Mouse (Mus musculus) adrenal gland, postnatal 36 days (tissue): Measurements from ENCODE around the gene Gm5114. TPM values are rescaled to one million over a fixed set of nuclear protein-coding genes. Genes with fewer than 3 reads are reported as not detected.
A peak's percentile ranks its signal among the peaks of the same experiment; 100 is the strongest.
"Not testable (repeated sequence)": the region's sequence is repeated elsewhere in the genome, so short reads cannot be mapped to it uniquely, and the experiment has no call there.

ENCODE experiments used
- DNase-seq, 2 experiments: peaks; one replicate each; pipeline ENCODE4 v3.0.0; 2021; ENCODE audit warnings: mixed read lengths in 1 of 2
- long read RNA-seq, 2 experiments: library from polyadenylated mRNA; stranded (forward); transcript quantifications; one replicate each; pipeline ENCODE4 v2.0.0; 2021; ENCODE audit warnings: borderline sequencing depth in 2 of 2
- microRNA-seq: library from miRNA; unstranded; fragments of <30 nt; microRNA quantifications from one replicate; pipeline ENCODE4 v1.2.0, GENCODE M21; 2021
- total RNA-seq, 2 experiments: library from RNA; stranded (reverse); gene quantifications; 2 replicates each; pipeline ENCODE4 v1.2.3; 2021

The Gm5114 gene
- not detected for total RNA-seq
- long read RNA-seq, experiment 1, result 0 reads
- long read RNA-seq, experiment 2, result 0 reads

DNA sequence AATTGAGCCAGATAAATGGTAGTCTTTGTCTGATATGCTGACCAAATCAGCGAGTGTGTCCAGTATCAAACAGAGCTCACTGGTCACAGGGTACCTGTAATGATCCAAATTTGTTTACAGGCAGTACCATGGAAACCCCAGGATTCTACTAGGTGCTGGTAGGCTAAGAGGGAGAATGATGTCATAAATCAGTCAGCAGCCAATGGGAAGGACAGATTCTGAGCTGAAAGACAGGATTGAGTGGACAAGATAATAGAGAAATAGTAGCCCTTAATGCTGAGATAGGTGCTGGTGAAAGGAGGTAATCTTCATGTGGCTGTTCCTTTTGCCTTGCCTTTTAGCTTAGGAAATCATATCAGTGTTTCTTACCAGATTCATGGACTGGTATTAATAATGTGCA, at the start of gene Gm5114:
TSS of gene Gm5114 (minus strand) at position 101 of the 400 bp plus-strand sequence.
- not testable (repeated sequence) for DNase-seq

DNA sequence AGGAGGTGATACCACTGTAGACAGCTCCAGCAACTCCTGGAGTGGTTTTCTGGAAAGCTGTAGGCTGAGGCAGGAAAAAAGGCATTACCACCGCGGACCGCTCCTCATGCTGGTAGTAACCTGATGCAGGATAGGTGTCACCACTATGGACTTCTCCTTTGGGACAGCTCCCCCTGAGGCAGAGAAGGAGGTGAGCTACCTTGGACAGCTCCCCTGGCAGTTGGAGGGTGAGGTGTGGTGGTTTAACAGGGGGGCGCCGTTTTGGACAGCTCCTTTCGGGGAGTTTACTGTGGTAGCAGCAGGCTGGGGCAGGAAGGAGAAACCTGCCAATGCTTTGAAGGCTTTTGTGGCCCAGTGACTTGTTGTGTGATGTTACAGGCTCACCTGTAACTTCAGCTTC, 42.8 kb upstream of the Gm5114 start:
- peak; percentile 56 to 68 for DNase-seq

DNA sequence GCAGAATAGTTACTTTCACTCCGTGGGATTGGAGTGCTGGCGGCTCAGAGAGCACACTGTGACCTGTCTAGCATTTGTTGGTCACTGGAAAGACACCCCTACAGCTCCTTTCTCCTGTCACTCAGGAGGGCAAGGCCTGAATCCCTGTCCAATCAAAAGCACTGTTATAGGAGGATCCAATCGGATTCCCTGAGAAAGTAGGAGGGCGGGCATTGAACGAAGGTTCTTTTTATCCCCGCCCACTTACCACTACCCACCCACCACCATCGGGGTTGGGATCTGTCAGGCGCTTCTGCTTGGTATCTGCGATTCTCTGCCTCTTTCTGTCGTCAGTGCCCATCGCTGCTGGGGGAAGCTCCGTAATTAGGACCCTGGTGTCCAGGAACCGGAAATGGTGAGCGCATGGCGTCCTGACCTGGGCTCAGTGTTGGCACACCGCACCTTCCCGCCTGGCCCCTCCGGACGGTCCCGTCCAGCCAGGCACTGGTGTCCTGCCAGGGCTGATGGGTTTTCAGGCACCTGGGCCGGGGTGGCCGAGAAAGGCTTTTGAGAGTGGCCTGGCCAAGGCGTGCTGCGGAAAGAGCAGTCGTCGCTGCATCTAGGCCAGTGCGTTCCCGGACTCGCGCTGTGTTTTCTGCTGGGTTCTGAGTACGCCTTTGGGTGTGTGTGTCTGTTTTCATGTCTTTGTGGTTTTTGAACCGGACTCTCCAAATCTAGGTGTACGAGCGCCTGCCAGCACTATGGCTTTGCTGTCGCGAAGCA, 36.5 kb upstream of the Gm5114 start:
- peak; percentile 72 to 81 for DNase-seq

DNA sequence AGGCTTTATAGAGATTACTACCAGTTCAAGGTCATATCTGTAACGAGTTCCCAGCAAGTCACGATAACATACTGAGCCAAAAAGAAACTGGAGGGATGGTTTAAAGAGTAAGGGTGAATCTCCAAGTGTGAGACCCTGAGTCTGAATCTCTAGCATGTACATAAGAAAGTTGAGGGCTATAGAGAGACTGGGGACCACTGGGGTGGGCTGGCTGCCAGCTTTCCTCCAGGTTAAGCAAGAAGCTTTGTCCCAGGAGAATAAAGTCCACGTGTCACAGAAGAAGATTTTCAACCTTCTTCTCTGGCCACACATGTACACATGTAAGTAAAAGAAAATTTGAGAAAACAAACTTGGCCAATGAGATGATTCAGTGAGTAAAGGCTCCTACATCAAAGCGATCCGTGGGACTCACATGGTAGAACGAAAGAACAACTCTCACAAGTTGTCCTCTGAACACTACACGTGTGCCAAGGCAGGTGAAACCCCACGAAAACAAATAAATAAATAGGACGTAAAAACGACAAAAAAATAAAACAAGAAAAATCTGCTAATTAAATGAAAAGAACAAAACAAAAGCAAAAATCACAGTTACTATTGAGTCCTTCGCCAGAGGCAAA, 35.8 kb upstream of the Gm5114 start:
- DNase-seq, result no peak

DNA sequence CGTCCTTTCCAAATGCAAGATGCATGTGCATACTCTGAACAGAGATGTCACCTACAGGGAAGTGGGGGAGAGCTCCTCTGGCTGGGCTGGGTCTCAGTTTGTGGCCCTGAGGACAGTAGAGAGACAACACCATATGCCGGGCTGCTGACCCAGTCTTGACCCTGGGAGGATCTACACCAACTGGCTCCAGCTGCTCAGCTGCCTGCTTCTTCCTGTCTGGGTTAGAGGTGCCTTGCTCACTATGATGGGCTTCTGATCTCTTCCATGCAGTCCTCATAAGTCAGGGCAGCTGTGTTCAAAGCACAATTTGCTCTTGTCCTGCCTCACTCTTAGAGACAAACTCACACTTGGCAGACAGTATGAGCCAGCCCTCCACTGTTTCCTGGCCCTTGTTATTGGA, 28.3 kb upstream of the Gm5114 start:
- DNase-seq, result no peak

DNA sequence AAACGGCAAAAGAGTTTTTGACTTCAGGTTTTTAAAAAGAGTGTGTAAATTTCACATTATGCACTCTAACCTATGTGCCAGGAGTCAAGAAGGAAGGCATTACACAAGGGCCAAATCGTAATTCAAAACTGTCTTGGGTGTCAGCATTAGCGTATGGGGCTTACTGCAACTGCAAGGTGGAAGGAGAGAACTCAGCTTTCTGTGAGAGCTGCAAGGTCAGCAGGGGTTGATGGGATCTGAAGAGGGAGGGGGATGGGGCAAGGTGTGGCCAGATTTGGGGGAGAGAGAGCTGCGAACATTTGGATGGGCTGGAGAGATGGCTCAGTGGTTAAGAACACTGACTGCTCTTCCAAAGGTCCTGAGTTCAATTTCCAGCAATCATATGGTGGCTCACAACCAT, 27.4 kb upstream of the Gm5114 start:
- DNase-seq, result no peak

Small RNA genes lying within 50 kb of the gene (microRNA-seq; reads per million reads assigned to microRNA genes)
- gene Gm27437, result not detected

Other genes starting within 250 kb of the Gm5114 start
- gene Zfp619, start 104.6 kb upstream of the Gm5114 start, total RNA-seq, result 1 to 10 TPM; 2.3 to 2.6 TPM